Comparison of ENCODE assay signal across 24 mouse cellular contexts in genomic region chr13:112048327-112048726, GRCm38 (mm10).
"Had no signal": no experiment of that assay in that cellular context is flagged by ENCODE, and none has a peak within 500 bp of the region (broad histone marks: within the 10 kb centered on the region; RNA-seq: fewer than 3 reads in every experiment).

No protein-coding gene starts in this region.

- H3K9me3 ChIP-seq: heart, embryonic 12.5 days; hindbrain, embryonic 10.5 days; hindbrain, embryonic 12.5 days; intestine, embryonic 15.5 days; limb, embryonic 10.5 days; limb, embryonic 12.5 days had no signal

- H3K4me1 ChIP-seq: hindbrain, embryonic 12.5 days; intestine, embryonic 15.5 days; limb, embryonic 10.5 days had no signal

- ATAC-seq: forebrain, postnatal 0 days; hindbrain, embryonic 16.5 days; inflammation-experienced regulatory T-cells, adult 6 months; intestine, embryonic 15.5 days; intestine, postnatal 0 days had no signal

- H3K4me3 ChIP-seq: gastrocnemius, adult 2 months; heart, embryonic 12.5 days; hindbrain, embryonic 10.5 days; hindbrain, embryonic 12.5 days; intestine, embryonic 15.5 days; layer of hippocampus, adult 2 months; left cerebral cortex, adult 2 months; limb, embryonic 10.5 days; limb, embryonic 12.5 days had no signal

- H3K27ac ChIP-seq: gastrocnemius, adult 2 months; hindbrain, embryonic 10.5 days; hindbrain, embryonic 12.5 days; hindbrain, embryonic 14.5 days; intestine, embryonic 15.5 days; layer of hippocampus, adult 2 months; left cerebral cortex, adult 2 months; limb, embryonic 10.5 days; limb, embryonic 12.5 days had no signal

- DNase-seq: forebrain, postnatal 0 days; gastrocnemius, adult 2 months; gastrocnemius, postnatal 10 days; gastrocnemius, postnatal 25 days; heart, adult 18-20 months; heart, postnatal 10 days; heart, postnatal 4 days; kidney, adult 18-20 months; kidney, adult 8-10 months; kidney, postnatal 10 days; kidney, postnatal 25 days; kidney, postnatal 4 days had no signal

- H3K9ac ChIP-seq: forebrain, postnatal 0 days; heart, embryonic 12.5 days; hindbrain, embryonic 12.5 days; hindbrain, embryonic 14.5 days; intestine, embryonic 15.5 days; limb, embryonic 12.5 days had no signal

- H3K4me2 ChIP-seq: heart, embryonic 12.5 days; hindbrain, embryonic 12.5 days; hindbrain, embryonic 14.5 days; intestine, embryonic 15.5 days; limb, embryonic 12.5 days had no signal

- H3K27me3 ChIP-seq: heart, embryonic 12.5 days; hindbrain, embryonic 12.5 days; intestine, embryonic 15.5 days; limb, embryonic 12.5 days had no signal

- H3K36me3 ChIP-seq: heart, embryonic 12.5 days; hindbrain, embryonic 10.5 days; hindbrain, embryonic 12.5 days; intestine, embryonic 15.5 days; limb, embryonic 10.5 days; limb, embryonic 12.5 days had no signal
